Mouse (Mus musculus) liver, postnatal 0 days (tissue): ENCODE results near the gene Snx29.

Experiments
- CTCF ChIP-seq: sonication (generic); IDR thresholded peaks from 2 replicates; pipeline ENCODE4 v1.5.1; 2016; ENCODE audit warnings: antibody characterized with exemption, low read depth
- EP300 ChIP-seq: IDR thresholded peaks from 2 replicates; pipeline ENCODE4 v1.6.1; 2016; ENCODE audit warnings: antibody characterized with exemption, low read depth, mild to moderate bottlenecking

- TF ChIP-seq CTCF, result no peak
- no peak for TF ChIP-seq EP300
Observed at GRCm38 (mm10) chr16:11359919-11360318, 37.2 kb downstream of the Snx29 start.
